Mouse (Mus musculus): ENCODE results near the gene Six2. TPM values are rescaled to one million over a fixed set of nuclear protein-coding genes. Genes with fewer than 3 reads are reported as not detected.
A peak's percentile ranks its signal among the peaks of the same experiment; 100 is the strongest.
"Not testable (repeated sequence)": the region's sequence is repeated elsewhere in the genome, so short reads cannot be mapped to it uniquely, and the experiment has no call there.

The Six2 gene
- polyA plus RNA-seq, 1 experiment from 2014 or later, result 13.2 TPM

GRCm38 (mm10) chr17:85687421-85688235, 446 bp downstream of the Six2 start:
- DNase-seq (ENCODE audit: low spot score) (no peak), ATAC-seq (ENCODE audit: low read depth) (peak; percentile 1; the same call in 1 of the 2 replicates)
- H3K27me3 ChIP-seq (replicated peaks; ENCODE audit: control insufficient read depth, insufficient read depth, low read length), result peaks cover 71% of the 10 kb centered on the region
- peak overlapping the region; percentile 66 for H3K4me3 ChIP-seq (ENCODE audit: low read depth, low read length)
- no peaks in the 10 kb centered on the region for H3K9me3 ChIP-seq (ENCODE audit: control insufficient read depth, low read length)
- peak overlapping the region; percentile 72 for H3K4me2 ChIP-seq (ENCODE audit: low read depth, low read length)
- H3K4me1 ChIP-seq (ENCODE audit: control insufficient read depth, insufficient read depth, low read length), result peaks cover 15% of the 10 kb centered on the region
- H3K9ac ChIP-seq (ENCODE audit: low read depth, low read length), result peak overlapping the region; percentile 92
- peaks cover 9% of the 10 kb centered on the region for H3K36me3 ChIP-seq (ENCODE audit: control insufficient read depth, insufficient read depth, low read length)
- WGBS, result under 1% methylated on average over 29 of the region's 109 CpGs
- H3K27ac ChIP-seq (replicated peaks; ENCODE audit: low read depth, low read length), result peak overlapping the region; percentile 90

DNA sequence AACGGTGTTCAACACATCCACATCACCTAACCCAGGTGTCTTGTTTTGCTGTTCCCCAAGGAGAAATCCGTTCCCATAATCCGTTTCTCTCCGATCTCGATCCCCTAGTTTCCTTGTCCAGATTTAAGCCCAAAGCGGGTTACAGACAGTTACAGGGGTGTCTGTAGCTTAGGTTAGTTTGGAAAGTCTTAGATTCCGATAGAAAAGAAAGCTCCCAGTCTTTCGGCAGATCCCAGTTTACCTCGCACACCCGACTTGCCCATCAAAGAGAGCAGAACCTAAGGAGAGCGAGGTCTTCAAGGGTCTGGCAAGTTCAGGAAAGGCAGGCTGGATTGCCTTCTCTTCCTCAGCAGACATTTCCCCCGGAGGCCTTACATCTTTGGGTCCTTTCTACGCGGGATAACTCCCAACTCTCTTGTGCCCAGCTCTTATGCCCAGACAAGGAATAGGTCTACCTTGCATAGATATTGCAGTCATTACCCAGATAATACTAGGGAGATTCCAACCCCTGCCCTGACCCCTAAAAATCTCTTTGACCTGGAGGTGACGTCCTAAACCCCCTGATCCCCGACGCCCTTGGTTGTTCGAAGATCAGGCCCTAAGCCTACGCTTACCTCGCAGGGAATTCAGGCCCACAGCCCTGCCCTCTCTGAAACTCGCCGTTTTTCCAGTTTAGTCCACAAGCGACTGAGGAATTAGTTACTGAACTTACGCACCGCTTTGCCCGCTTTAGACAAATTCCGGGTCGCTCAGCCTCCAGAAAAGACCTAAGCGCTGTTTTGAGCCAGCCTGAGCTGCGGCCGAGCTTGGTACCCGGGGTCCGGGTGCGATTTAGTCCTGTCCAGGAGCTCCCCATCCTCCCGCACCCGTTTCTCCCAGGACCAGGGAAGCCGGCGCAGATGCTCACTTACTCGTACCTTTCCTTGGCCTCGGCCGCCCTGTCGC, 1.3 kb downstream of the Six2 start:
- peaks cover 72% of the 10 kb centered on the region for H3K27me3 ChIP-seq (replicated peaks; ENCODE audit: control insufficient read depth, insufficient read depth, low read length)
- peak overlapping the region; percentile 90 for H3K27ac ChIP-seq (replicated peaks; ENCODE audit: low read depth, low read length)
- H3K36me3 ChIP-seq (ENCODE audit: control insufficient read depth, insufficient read depth, low read length), result peaks cover 9% of the 10 kb centered on the region
- peak overlapping the region; percentile 92 for H3K9ac ChIP-seq (ENCODE audit: low read depth, low read length)
- H3K9me3 ChIP-seq (ENCODE audit: control insufficient read depth, low read length), result no peaks in the 10 kb centered on the region
- peaks cover 8% of the 10 kb centered on the region for H3K4me1 ChIP-seq (ENCODE audit: control insufficient read depth, insufficient read depth, low read length)
- no peak for ATAC-seq (ENCODE audit: low read depth)
- WGBS, result 5% methylated on average over 42 of the region's 42 CpGs
- peak overlapping the region; percentile 72 for H3K4me2 ChIP-seq (ENCODE audit: low read depth, low read length)
- no peak for DNase-seq (ENCODE audit: low spot score)
- H3K4me3 ChIP-seq (ENCODE audit: low read depth, low read length), result peak overlapping the region; percentile 66

DNA sequence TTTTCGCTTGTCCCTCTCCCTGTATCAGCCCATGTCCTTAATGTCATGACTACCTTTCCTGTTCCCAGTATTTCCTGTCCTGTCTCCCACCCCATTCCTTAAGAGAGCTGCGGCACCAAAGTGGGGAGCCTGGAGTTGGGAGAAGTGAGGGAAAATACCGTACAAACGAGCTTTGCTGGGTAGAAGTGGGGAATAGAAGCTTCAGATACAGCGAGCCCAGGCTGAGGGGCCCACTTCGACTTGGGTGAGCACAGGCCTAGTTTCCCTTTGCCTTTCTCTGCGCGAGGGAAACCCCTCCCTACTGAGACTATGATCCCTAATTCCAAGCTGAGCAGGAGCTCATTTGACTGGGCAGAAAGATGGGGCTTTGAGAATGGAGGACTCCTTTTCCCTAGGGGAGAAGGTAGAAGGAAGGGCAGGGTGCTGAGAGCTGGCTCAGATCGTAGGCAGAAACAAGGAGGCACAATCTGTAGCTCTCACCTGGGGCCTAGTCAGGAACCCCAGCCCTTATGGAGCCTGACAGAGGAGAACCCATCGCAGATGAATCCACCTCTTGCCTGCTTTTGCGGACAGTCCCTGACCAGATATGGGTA, 2.3 kb downstream of the Six2 start:
- Histone ChIP-seq H3K4me3 (ENCODE audit: low read depth, low read length) (peak overlapping the region; percentile 66), H3K9me3 (ENCODE audit: control insufficient read depth, low read length) (no peaks in the 10 kb centered on the region), H3K9ac (ENCODE audit: low read depth, low read length) (peak overlapping the region; percentile 92), H3K4me2 (ENCODE audit: low read depth, low read length) (peak overlapping the region; percentile 72), H3K4me1 (ENCODE audit: control insufficient read depth, insufficient read depth, low read length) (peaks cover 8% of the 10 kb centered on the region), H3K36me3 (ENCODE audit: control insufficient read depth, insufficient read depth, low read length) (peaks cover 9% of the 10 kb centered on the region), H3K27me3 (replicated peaks; ENCODE audit: control insufficient read depth, insufficient read depth, low read length) (peaks cover 71% of the 10 kb centered on the region), H3K27ac (replicated peaks; ENCODE audit: low read depth, low read length) (peak overlapping the region; percentile 90)
- 15% methylated on average over 11 of the region's 11 CpGs for WGBS
- no peak for ATAC-seq (ENCODE audit: low read depth)
- no peak for DNase-seq (ENCODE audit: low spot score)

DNA sequence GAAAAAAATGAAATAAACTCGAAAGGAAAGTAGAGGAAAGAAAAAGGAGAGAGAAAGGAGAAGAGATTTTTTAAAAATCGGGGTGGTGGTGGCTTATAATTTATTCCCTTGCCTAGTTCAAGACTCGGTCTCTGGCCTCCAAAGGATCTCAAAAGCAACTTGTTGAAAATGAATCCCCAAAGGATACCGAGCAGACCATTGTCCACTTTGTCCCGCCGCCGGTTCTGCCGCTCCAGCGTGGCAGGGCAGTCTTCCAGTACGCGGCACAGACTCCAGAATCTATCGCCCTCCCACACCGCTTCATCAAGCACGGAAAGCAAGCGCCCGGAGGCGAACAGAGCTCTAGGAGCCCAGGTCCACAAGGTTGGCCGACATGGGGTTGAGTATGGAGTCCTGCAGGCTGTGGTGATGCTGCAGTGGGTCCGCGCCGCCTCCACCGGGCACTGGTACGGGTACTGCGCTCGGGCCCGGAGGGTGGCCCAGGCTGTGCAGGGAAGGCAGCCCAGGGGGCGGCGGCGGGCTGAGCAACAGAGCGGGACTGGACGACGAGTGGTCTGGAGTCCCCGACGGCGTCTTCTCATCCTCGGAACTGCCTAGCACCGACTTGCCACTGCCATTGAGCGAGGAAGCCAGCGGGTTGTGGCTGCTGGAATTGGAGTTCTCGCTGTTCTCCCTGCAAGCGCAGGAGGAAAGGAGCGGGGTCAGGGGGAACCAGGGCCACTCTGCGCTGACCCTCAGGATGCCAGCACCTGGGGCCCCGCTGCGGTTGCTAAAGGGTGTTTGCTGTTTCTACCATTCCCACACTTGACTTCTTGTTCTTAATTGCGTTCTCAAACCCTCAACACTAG, 3.0 kb downstream of the Six2 start:
- Histone ChIP-seq H3K4me2 (ENCODE audit: low read depth, low read length) (peak overlapping the region; percentile 72), H3K36me3 (ENCODE audit: control insufficient read depth, insufficient read depth, low read length) (peaks cover 9% of the 10 kb centered on the region), H3K9me3 (ENCODE audit: control insufficient read depth, low read length) (no peaks in the 10 kb centered on the region), H3K27me3 (replicated peaks; ENCODE audit: control insufficient read depth, insufficient read depth, low read length) (peaks cover 70% of the 10 kb centered on the region), H3K4me3 (ENCODE audit: low read depth, low read length) (peak overlapping the region; percentile 66), H3K4me1 (ENCODE audit: control insufficient read depth, insufficient read depth, low read length) (peaks cover 8% of the 10 kb centered on the region), H3K27ac (replicated peaks; ENCODE audit: low read depth, low read length) (peak overlapping the region; percentile 90), H3K9ac (ENCODE audit: low read depth, low read length) (peak overlapping the region; percentile 92)
- 1% methylated on average over 39 of the region's 46 CpGs for WGBS
- ATAC-seq (ENCODE audit: low read depth) (no peak), DNase-seq (ENCODE audit: low spot score) (no peak)

GRCm38 (mm10) chr17:85684436-85684835, 3.6 kb downstream of the Six2 start:
- Histone ChIP-seq H3K9ac (ENCODE audit: low read depth, low read length) (peak overlapping the region; percentile 92), H3K4me3 (ENCODE audit: low read depth, low read length) (peak overlapping the region; percentile 66), H3K27me3 (replicated peaks; ENCODE audit: control insufficient read depth, insufficient read depth, low read length) (peaks cover 69% of the 10 kb centered on the region), H3K27ac (replicated peaks; ENCODE audit: low read depth, low read length) (peak overlapping the region; percentile 90), H3K4me1 (ENCODE audit: control insufficient read depth, insufficient read depth, low read length) (peaks cover 12% of the 10 kb centered on the region), H3K4me2 (ENCODE audit: low read depth, low read length) (peak overlapping the region; percentile 72)
- H3K36me3 ChIP-seq (ENCODE audit: control insufficient read depth, insufficient read depth, low read length); DNase-seq (ENCODE audit: low spot score); ATAC-seq (ENCODE audit: low read depth); H3K9me3 ChIP-seq (ENCODE audit: control insufficient read depth, low read length): not testable (repeated sequence)
- WGBS, result 7% methylated on average over 6 of the region's 6 CpGs

- peak overlapping the region; percentile 44; the same call in 1 of the 2 replicates for H3K27ac ChIP-seq (replicated peaks; ENCODE audit: low read depth, low read length)
- peak overlapping the region; percentile 72 for H3K4me2 ChIP-seq (ENCODE audit: low read depth, low read length)
Observed at GRCm38 (mm10) chr17:85683984-85684307, 4.1 kb downstream of the Six2 start.

GRCm38 (mm10) chr17:85683111-85683983, 4.7 kb downstream of the Six2 start:
- peaks cover 14% of the 10 kb centered on the region for H3K4me1 ChIP-seq (ENCODE audit: control insufficient read depth, insufficient read depth, low read length)
- ATAC-seq (ENCODE audit: low read depth) (no peak), DNase-seq (ENCODE audit: low spot score) (no peak)
- H3K27me3 ChIP-seq (replicated peaks; ENCODE audit: control insufficient read depth, insufficient read depth, low read length), result peaks cover 67% of the 10 kb centered on the region
- H3K4me2 ChIP-seq (ENCODE audit: low read depth, low read length), result peak overlapping the region; percentile 72
- peak overlapping the region; percentile 66 for H3K4me3 ChIP-seq (ENCODE audit: low read depth, low read length)
- no peaks in the 10 kb centered on the region for H3K9me3 ChIP-seq (ENCODE audit: control insufficient read depth, low read length)
- H3K27ac ChIP-seq (replicated peaks; ENCODE audit: low read depth, low read length), result peak overlapping the region; percentile 76; the same call in 1 of the 2 replicates
- H3K36me3 ChIP-seq (ENCODE audit: control insufficient read depth, insufficient read depth, low read length), result peaks cover 9% of the 10 kb centered on the region
- peak overlapping the region; percentile 92 for H3K9ac ChIP-seq (ENCODE audit: low read depth, low read length)
- 17% methylated on average over 25 of the region's 25 CpGs for WGBS

More at GRCm38 (mm10) chr17:85683984-85684307, 4.1 kb downstream of the Six2 start:
- H3K9ac ChIP-seq (ENCODE audit: low read depth, low read length), result peak overlapping the region; percentile 92
- H3K4me3 ChIP-seq (ENCODE audit: low read depth, low read length), result peak overlapping the region; percentile 66
- no peak for ATAC-seq (ENCODE audit: low read depth)
- H3K27me3 ChIP-seq (replicated peaks; ENCODE audit: control insufficient read depth, insufficient read depth, low read length), result peaks cover 69% of the 10 kb centered on the region
- peaks cover 9% of the 10 kb centered on the region for H3K36me3 ChIP-seq (ENCODE audit: control insufficient read depth, insufficient read depth, low read length)
- no peak for DNase-seq (ENCODE audit: low spot score)
- H3K4me1 ChIP-seq (ENCODE audit: control insufficient read depth, insufficient read depth, low read length), result peaks cover 14% of the 10 kb centered on the region
- WGBS, result 6% methylated on average over 17 of the region's 17 CpGs
- H3K9me3 ChIP-seq (ENCODE audit: control insufficient read depth, low read length), result no peaks in the 10 kb centered on the region
